Mouse (Mus musculus): ENCODE measurements around the gene Snrnp25. TPM values are rescaled to one million over a fixed set of nuclear protein-coding genes. Genes with fewer than 3 reads are reported as not detected.

The Snrnp25 gene
- polyA plus RNA-seq, 1 experiment from 2014 or later = 61.4 TPM

GRCm38 (mm10) chr11:32241391-32241790 lies 36.2 kb downstream of the Snrnp25 start:
- H3K27ac ChIP-seq = no peak overlapping the region
- no peak overlapping the region for H3K4me2 ChIP-seq
- no peaks in the 10 kb centered on the region for H3K9me3 ChIP-seq
- no peak overlapping the region for H3K9ac ChIP-seq
- no peak for ATAC-seq (ENCODE audit: low FRiP score)
- H3K36me3 ChIP-seq (replicated peaks) = peaks cover 64% of the 10 kb centered on the region
- H3K27me3 ChIP-seq = no peaks in the 10 kb centered on the region
- H3K4me3 ChIP-seq (replicated peaks) = no peak overlapping the region
- peaks cover 1% of the 10 kb centered on the region; the same call in 1 of the 2 replicates for H3K4me1 ChIP-seq

GRCm38 (mm10) chr11:32242209-32242608 lies 37.0 kb downstream of the Snrnp25 start:
- Histone ChIP-seq H3K27ac (no peak overlapping the region), H3K36me3 (replicated peaks) (peaks cover 66% of the 10 kb centered on the region)

GRCm38 (mm10) chr11:32243205-32243955 lies 38.2 kb downstream of the Snrnp25 start:
- WGBS = 81% methylated on average over 7 of the region's 7 CpGs
- H3K9me3 ChIP-seq = no peaks in the 10 kb centered on the region
- no peak for ATAC-seq (ENCODE audit: low FRiP score)
- H3K36me3 ChIP-seq (replicated peaks) = peaks cover 75% of the 10 kb centered on the region
- H3K27me3 ChIP-seq = no peaks in the 10 kb centered on the region
- no peak overlapping the region for H3K4me3 ChIP-seq (replicated peaks)
- no peak overlapping the region for H3K4me2 ChIP-seq
- no peak overlapping the region for H3K9ac ChIP-seq
- peak overlapping the region; percentile 2; the same call in 1 of the 2 replicates for H3K27ac ChIP-seq
- no peaks in the 10 kb centered on the region for H3K4me1 ChIP-seq

More at GRCm38 (mm10) chr11:32242209-32242608, 37.0 kb downstream of the Snrnp25 start:
- H3K27me3 ChIP-seq = no peaks in the 10 kb centered on the region
- no peak overlapping the region for H3K4me3 ChIP-seq (replicated peaks)
- 91% methylated on average over 3 of the region's 3 CpGs for WGBS
- H3K9ac ChIP-seq = no peak overlapping the region
- H3K9me3 ChIP-seq = no peaks in the 10 kb centered on the region
- H3K4me2 ChIP-seq = no peak overlapping the region
- ATAC-seq (ENCODE audit: low FRiP score) = no peak
- H3K4me1 ChIP-seq = no peaks in the 10 kb centered on the region

- peaks cover 72% of the 10 kb centered on the region for H3K36me3 ChIP-seq (replicated peaks)
- H3K4me2 ChIP-seq = no peak overlapping the region
- H3K27me3 ChIP-seq = no peaks in the 10 kb centered on the region
- 96% methylated on average over 3 of the region's 3 CpGs for WGBS
- no peak overlapping the region for H3K9ac ChIP-seq
- ATAC-seq (ENCODE audit: low FRiP score) = no peak
- no peaks in the 10 kb centered on the region for H3K9me3 ChIP-seq
- no peak overlapping the region for H3K4me3 ChIP-seq (replicated peaks)
- H3K27ac ChIP-seq = no peak overlapping the region
- no peaks in the 10 kb centered on the region for H3K4me1 ChIP-seq
Observed at GRCm38 (mm10) chr11:32244064-32244463, 38.8 kb downstream of the Snrnp25 start.

- H3K9ac ChIP-seq = no peak overlapping the region
- H3K9me3 ChIP-seq = no peaks in the 10 kb centered on the region
- H3K4me1 ChIP-seq = no peaks in the 10 kb centered on the region
- H3K27ac ChIP-seq = no peak overlapping the region
- H3K4me3 ChIP-seq (replicated peaks) = no peak overlapping the region
- no peak for ATAC-seq (ENCODE audit: low FRiP score)
- H3K36me3 ChIP-seq (replicated peaks) = peaks cover 73% of the 10 kb centered on the region
- no peaks in the 10 kb centered on the region for H3K27me3 ChIP-seq
- H3K4me2 ChIP-seq = no peak overlapping the region
- 97% methylated on average over 1 of the region's 1 CpGs for WGBS
Observed at GRCm38 (mm10) chr11:32244617-32245016, 39.4 kb downstream of the Snrnp25 start.

GRCm38 (mm10) chr11:32245614-32246013 lies 40.4 kb downstream of the Snrnp25 start:
- Histone ChIP-seq H3K4me3 (replicated peaks) (no peak overlapping the region), H3K36me3 (replicated peaks) (peaks cover 73% of the 10 kb centered on the region), H3K4me1 (no peaks in the 10 kb centered on the region), H3K9ac (no peak overlapping the region), H3K27ac (no peak overlapping the region), H3K27me3 (no peaks in the 10 kb centered on the region), H3K4me2 (no peak overlapping the region), H3K9me3 (no peaks in the 10 kb centered on the region)
- WGBS = 93% methylated on average over 6 of the region's 6 CpGs
- ATAC-seq (ENCODE audit: low FRiP score) = no peak

- H3K27ac ChIP-seq = no peak overlapping the region
- H3K36me3 ChIP-seq (replicated peaks) = peaks cover 72% of the 10 kb centered on the region
- no peak overlapping the region for H3K4me2 ChIP-seq
- no peaks in the 10 kb centered on the region for H3K4me1 ChIP-seq
- no peaks in the 10 kb centered on the region for H3K9me3 ChIP-seq
- H3K9ac ChIP-seq = no peak overlapping the region
- H3K27me3 ChIP-seq = no peaks in the 10 kb centered on the region
- no peak overlapping the region for H3K4me3 ChIP-seq (replicated peaks)
- no peak for ATAC-seq (ENCODE audit: low FRiP score)
Observed at GRCm38 (mm10) chr11:32247068-32247467, 41.9 kb downstream of the Snrnp25 start.

- Histone ChIP-seq H3K9me3 (no peaks in the 10 kb centered on the region), H3K9ac (no peak overlapping the region), H3K4me1 (no peaks in the 10 kb centered on the region), H3K27me3 (no peaks in the 10 kb centered on the region), H3K4me3 (replicated peaks) (no peak overlapping the region), H3K36me3 (replicated peaks) (peaks cover 78% of the 10 kb centered on the region), H3K27ac (no peak overlapping the region), H3K4me2 (no peak overlapping the region)
- no peak for ATAC-seq (ENCODE audit: low FRiP score)
- WGBS = 91% methylated on average over 3 of the region's 3 CpGs
Observed at GRCm38 (mm10) chr11:32248350-32248749, 43.1 kb downstream of the Snrnp25 start.

- Histone ChIP-seq H3K9me3 (no peaks in the 10 kb centered on the region), H3K27ac (no peak overlapping the region), H3K9ac (no peak overlapping the region), H3K27me3 (no peaks in the 10 kb centered on the region), H3K4me2 (no peak overlapping the region), H3K4me1 (no peaks in the 10 kb centered on the region), H3K4me3 (replicated peaks) (no peak overlapping the region), H3K36me3 (replicated peaks) (peaks cover 73% of the 10 kb centered on the region)
- ATAC-seq (ENCODE audit: low FRiP score) = no peak
- WGBS = 87% methylated on average over 8 of the region's 8 CpGs
Observed at GRCm38 (mm10) chr11:32250880-32251763, 45.9 kb downstream of the Snrnp25 start.

GRCm38 (mm10) chr11:32253121-32253520 lies 47.9 kb downstream of the Snrnp25 start:
- Histone ChIP-seq H3K9me3 (no peaks in the 10 kb centered on the region), H3K36me3 (replicated peaks) (peaks cover 55% of the 10 kb centered on the region), H3K27me3 (no peaks in the 10 kb centered on the region), H3K4me1 (no peaks in the 10 kb centered on the region), H3K4me2 (no peak overlapping the region), H3K4me3 (replicated peaks) (no peak overlapping the region), H3K27ac (no peak overlapping the region), H3K9ac (no peak overlapping the region)
- 96% methylated on average over 1 of the region's 1 CpGs for WGBS
- no peak for ATAC-seq (ENCODE audit: low FRiP score)

- ATAC-seq (ENCODE audit: low FRiP score) = no peak
- H3K27me3 ChIP-seq = no peaks in the 10 kb centered on the region
- 89% methylated on average over 1 of the region's 1 CpGs for WGBS
- no peaks in the 10 kb centered on the region for H3K4me1 ChIP-seq
- peaks cover 43% of the 10 kb centered on the region for H3K36me3 ChIP-seq (replicated peaks)
- H3K27ac ChIP-seq = no peak overlapping the region
- H3K4me3 ChIP-seq (replicated peaks) = no peak overlapping the region
- H3K9ac ChIP-seq = no peak overlapping the region
- H3K9me3 ChIP-seq = no peaks in the 10 kb centered on the region
- no peak overlapping the region for H3K4me2 ChIP-seq
Observed at GRCm38 (mm10) chr11:32256146-32256545, 50.9 kb downstream of the Snrnp25 start.

- H3K9me3 ChIP-seq = no peaks in the 10 kb centered on the region
- H3K4me1 ChIP-seq = no peaks in the 10 kb centered on the region
- H3K36me3 ChIP-seq (replicated peaks) = peaks cover 40% of the 10 kb centered on the region
- WGBS = 85% methylated on average over 3 of the region's 3 CpGs
- no peak overlapping the region for H3K9ac ChIP-seq
- H3K27me3 ChIP-seq = no peaks in the 10 kb centered on the region
- H3K27ac ChIP-seq = 0 out of 2 replicates have a peak overlapping the region, but pooled peaks have one; percentile 4
- H3K4me3 ChIP-seq (replicated peaks) = no peak overlapping the region
- no peak for ATAC-seq (ENCODE audit: low FRiP score)
- no peak overlapping the region for H3K4me2 ChIP-seq
Observed at GRCm38 (mm10) chr11:32256566-32256965, 51.4 kb downstream of the Snrnp25 start.
